ENCODE assay signal across 8 mouse cellular contexts in the genomic region with DNA sequence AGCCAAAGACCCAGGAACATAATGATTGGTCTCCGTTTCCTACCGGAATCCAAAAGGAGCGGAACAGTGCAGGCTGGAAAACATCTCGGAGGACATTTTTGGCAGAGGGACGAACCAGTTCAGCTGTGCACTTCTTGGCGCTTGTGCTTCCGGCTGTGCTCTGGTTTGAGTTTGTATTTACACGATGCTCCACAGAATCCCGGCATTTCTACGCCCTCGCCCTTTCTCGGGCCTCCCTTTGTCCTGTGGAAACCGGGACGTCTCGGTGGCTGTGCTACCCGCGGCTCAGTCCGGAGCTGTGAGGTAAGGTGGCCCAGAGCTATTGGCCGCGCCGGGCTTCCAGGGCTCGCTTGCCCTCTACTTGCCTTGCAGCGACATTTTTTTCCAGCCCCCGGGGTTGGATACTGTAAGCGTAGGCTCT. TPM values are rescaled to one million over a fixed set of nuclear protein-coding genes. Genes with fewer than 3 reads are reported as not detected.
DNase-seq lines count a peak whose midpoint lies in the region; ATAC-seq and TF ChIP-seq lines count a peak whose summit lies in the region.

A gene (plus strand): TSS at position 80 of the 421 bp plus-strand sequence.

- H3K27ac ChIP-seq in ES-Bruce4 (ENCODE audit: insufficient read depth, low read length), result no peak within 1 kb of the TSS
- H3K27ac ChIP-seq in forebrain, embryonic 14.5 days (ENCODE audit: low read depth, low read length), result peak within 1 kb of the TSS; percentile 60; the same call in 1 of the 2 replicates
- peak within 1 kb of the TSS; percentile 86 for H3K27ac ChIP-seq in neural tube, embryonic 15.5 days (replicated peaks)

- no peaks in the 10 kb centered on the region; the same call in 1 of the 2 replicates for H3K36me3 ChIP-seq in ES-Bruce4 (ENCODE audit: control insufficient read depth, insufficient read depth, low read length, poor library complexity, severe bottlenecking)
- H3K36me3 ChIP-seq in forebrain, embryonic 14.5 days (ENCODE audit: control insufficient read depth, insufficient read depth, low read length), result peaks cover 7% of the 10 kb centered on the region
- 0 out of 2 replicates have a peak, but pooled peaks cover 3% of the 10 kb centered on the region for H3K36me3 ChIP-seq in neural tube, embryonic 15.5 days

- intact Hi-C loops in heart, postnatal 14 days (cut with DNase I), result no loop called here

- no peaks in the 10 kb centered on the region for H3K4me1 ChIP-seq in ES-Bruce4 (ENCODE audit: control insufficient read depth, insufficient read depth, low read length)
- peaks cover 6% of the 10 kb centered on the region; the same call in 1 of the 2 replicates for H3K4me1 ChIP-seq in forebrain, embryonic 14.5 days (ENCODE audit: control insufficient read depth, insufficient read depth, low read length)
- peaks cover 19% of the 10 kb centered on the region for H3K4me1 ChIP-seq in neural tube, embryonic 15.5 days

- no peaks in the 10 kb centered on the region for H3K27me3 ChIP-seq in ES-Bruce4 (ENCODE audit: control insufficient read depth, insufficient read depth, low read length, poor library complexity, severe bottlenecking)
- no peaks in the 10 kb centered on the region for H3K27me3 ChIP-seq in forebrain, embryonic 14.5 days (replicated peaks; ENCODE audit: control insufficient read depth, insufficient read depth, low read length)
- H3K27me3 ChIP-seq in neural tube, embryonic 15.5 days (replicated peaks), result no peaks in the 10 kb centered on the region

- peak; percentile 92 for ATAC-seq in cerebellum, adult (ENCODE audit: insufficient number of reproducible peaks, low FRiP score, low TSS enrichment)
- ATAC-seq in forebrain, embryonic 14.5 days, result peak; percentile 96
- ATAC-seq in neural tube, embryonic 15.5 days (ENCODE audit: low FRiP score), result peak; percentile 95

- TF ChIP-seq POLR2A in ES-Bruce4 (IDR thresholded peaks at IDR 0.05; ENCODE audit: insufficient read depth, low read length), result peak; percentile 73

- WGBS in forebrain, embryonic 14.5 days, result 0% methylated on average over 25 of the region's 25 CpGs
- WGBS in neural tube, embryonic 15.5 days, result under 1% methylated on average over 25 of the region's 25 CpGs

- no peak for TF ChIP-seq CTCF in ES-Bruce4 (IDR thresholded peaks at IDR 0.05; ENCODE audit: low read depth, low read length)

- peak; percentile 95 for DNase-seq in forebrain, embryonic 14.5 days (ENCODE audit: low spot score)
- peak; percentile 80 to 87 for DNase-seq in heart, postnatal 14 days
- peak; percentile 87 for DNase-seq in layer of hippocampus, adult 11-12 months (ENCODE audit: low spot score)
- DNase-seq in lung, adult 18-20 months, result peak; percentile 82 to 83
- peak; percentile 87 for DNase-seq in testis, postnatal 14 days (ENCODE audit: low spot score)

- peak within 1 kb of the TSS; percentile 76 for H3K9ac ChIP-seq in ES-Bruce4 (ENCODE audit: low read depth, poor library complexity, severe bottlenecking)
- H3K9ac ChIP-seq in forebrain, embryonic 14.5 days (ENCODE audit: low read length), result peak within 1 kb of the TSS; percentile 92
- H3K9ac ChIP-seq in neural tube, embryonic 15.5 days (replicated peaks), result peak within 1 kb of the TSS; percentile 88

- H3K4me3 ChIP-seq in ES-Bruce4 (ENCODE audit: low read depth, low read length), result peak within 1 kb of the TSS; percentile 86
- H3K4me3 ChIP-seq in forebrain, embryonic 14.5 days (ENCODE audit: low read depth, low read length), result peak within 1 kb of the TSS; percentile 83
- peak within 1 kb of the TSS; percentile 90 for H3K4me3 ChIP-seq in neural tube, embryonic 15.5 days (replicated peaks)

- TF ChIP-seq EP300 in ES-Bruce4 (IDR thresholded peaks at IDR 0.05; ENCODE audit: insufficient read depth, low read depth, low read length), result peak; percentile 56; the same call in 1 of the 2 replicates

- no peaks in the 10 kb centered on the region for H3K9me3 ChIP-seq in ES-Bruce4 (replicated peaks; ENCODE audit: control insufficient read depth, insufficient read depth, low read length, poor library complexity, severe bottlenecking)
- no peaks in the 10 kb centered on the region for H3K9me3 ChIP-seq in forebrain, embryonic 14.5 days (replicated peaks; ENCODE audit: control insufficient read depth, low read length)
- H3K9me3 ChIP-seq in neural tube, embryonic 15.5 days (replicated peaks), result no peaks in the 10 kb centered on the region

- H3K4me2 ChIP-seq in forebrain, embryonic 14.5 days (ENCODE audit: low read length), result peak within 1 kb of the TSS; percentile 66
- H3K4me2 ChIP-seq in neural tube, embryonic 15.5 days, result peak within 1 kb of the TSS; percentile 66

RNA-seq across cellular contexts. Expression of the gene that starts here (rescaled TPM):
- polyA plus RNA-seq in ES-Bruce4 (2011; ENCODE audit: insufficient read depth, insufficient read length, low read depth, missing spikeins), result 46.3 and 48.9 TPM in 2 replicates
- polyA plus RNA-seq in forebrain, embryonic 14.5 days (2014; fragmentation: Nextera tagmentation; extraction: Ambion mirVana), result 37.3 and 37.9 TPM in 2 replicates
- 10 to 100 TPM; 51.1 to 54.1 TPM for total RNA-seq in heart, postnatal 14 days (2021)
- polyA plus RNA-seq in neural tube, embryonic 15.5 days (2015; fragmentation: Nextera tagmentation; extraction: Ambion mirVana), result 36.3 and 36.6 TPM in 2 replicates
